Mouse (Mus musculus) E14TG2a.4 (cell line): ENCODE data around the gene Hamp2.
"Not testable (repeated sequence)": the region's sequence is repeated elsewhere in the genome, so short reads cannot be mapped to it uniquely, and the experiment has no call there.

ENCODE experiments used
- H3K27me3 ChIP-seq: 2 replicates; pipeline ENCODE4 v1.6.1; 2014; ENCODE audit warnings: low read length, control low read depth; ENCODE audit not compliant: insufficient read depth
- H3K36me3 ChIP-seq: 2 replicates; pipeline ENCODE4 v1.6.1; 2014; ENCODE audit warnings: low read length, control low read depth; ENCODE audit not compliant: insufficient read depth
- H3K4me1 ChIP-seq: replicated peaks from 2 replicates; pipeline ENCODE4 v1.6.1; 2014; ENCODE audit warnings: low read depth, low read length, control low read depth
- H3K4me3 ChIP-seq: replicated peaks from 2 replicates; pipeline ENCODE4 v1.5.1; 2014; ENCODE audit warnings: mild to moderate bottlenecking, low read length
- H3K9me3 ChIP-seq: 2 replicates; pipeline ENCODE4 v1.6.1; 2014; ENCODE audit warnings: low read length, control low read depth
- CTCF ChIP-seq: conservative IDR thresholded peaks from 2 replicates; pipeline ENCODE4 v1.5.1; 2014; ENCODE audit warnings: low read length
- NANOG ChIP-seq: IDR thresholded peaks from 2 replicates; pipeline ENCODE4 v1.6.1; 2014; ENCODE audit warnings: borderline replicate concordance, low read length, mixed read lengths
- POU5F1 ChIP-seq: IDR thresholded peaks from 2 replicates; pipeline ENCODE4 v1.6.1; 2014; ENCODE audit warnings: low read length, borderline replicate concordance

Gene Hamp2

DNA sequence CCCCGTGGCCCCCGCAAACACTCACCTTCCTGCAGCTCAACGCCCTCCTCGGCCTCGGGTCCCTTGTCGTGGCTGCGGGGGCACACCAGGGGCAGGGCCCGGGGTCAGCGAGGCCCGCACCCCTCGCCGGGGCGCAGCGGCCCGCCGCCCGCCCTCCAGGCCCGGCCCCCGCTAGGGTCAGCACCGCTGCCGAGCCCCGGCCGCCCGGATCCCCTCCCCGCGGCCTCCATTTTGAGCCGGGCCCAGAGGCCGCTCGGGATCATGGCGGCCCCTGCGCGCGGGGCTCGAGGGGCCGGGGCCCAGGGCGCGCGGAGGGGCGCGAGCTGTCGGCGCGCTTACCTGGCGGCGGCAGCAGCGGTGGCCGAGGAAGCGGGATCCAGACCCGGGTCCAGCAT lies 31.9 kb upstream of the Hamp2 start:
- peak overlapping the region; percentile 87 for H3K4me3 ChIP-seq
- no peaks in the 10 kb centered on the region for H3K9me3 ChIP-seq
- no peaks in the 10 kb centered on the region for H3K27me3 ChIP-seq
- peaks cover 69% of the 10 kb centered on the region for H3K4me1 ChIP-seq
- TF ChIP-seq POU5F1 (no peak), NANOG (no peak), CTCF (no peak)
- peaks cover 74% of the 10 kb centered on the region for H3K36me3 ChIP-seq

DNA sequence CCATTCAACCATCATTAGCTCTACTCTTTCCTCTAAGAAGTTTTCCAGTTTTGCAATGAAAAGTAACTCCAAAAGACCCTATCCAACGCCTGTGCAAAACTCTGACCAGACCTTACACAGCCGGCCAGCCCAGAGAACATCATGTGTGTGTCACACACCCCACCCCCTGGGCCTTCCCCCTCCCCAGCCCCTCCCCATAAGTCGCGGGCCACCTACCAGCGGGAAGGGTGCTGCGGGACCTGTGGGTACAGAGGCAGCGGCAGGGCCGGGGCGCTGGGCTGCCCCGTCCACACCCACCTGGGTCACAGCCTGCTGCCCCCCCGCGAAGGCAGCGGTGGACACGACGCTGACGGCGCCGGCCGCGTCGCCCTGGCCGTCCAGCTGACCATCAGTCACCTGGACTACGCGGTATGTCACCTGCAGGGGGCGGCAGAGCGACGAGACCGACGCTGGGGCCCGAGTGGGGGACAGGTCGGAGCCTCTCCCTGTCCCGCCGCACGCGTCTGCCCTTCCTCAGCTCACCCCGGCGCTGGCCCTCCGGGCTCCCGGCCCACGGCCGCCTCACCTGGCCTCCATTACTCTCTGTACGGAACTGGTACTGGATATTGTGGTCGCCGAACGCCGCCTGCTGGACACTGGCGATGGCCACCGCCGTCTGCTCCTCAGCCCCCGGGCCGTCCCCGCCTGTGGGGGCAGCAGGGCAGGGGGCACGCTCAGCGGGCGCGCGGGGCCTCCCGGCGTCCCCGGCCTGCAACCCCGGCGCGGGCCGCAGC lies 31.3 kb upstream of the Hamp2 start:
- H3K27me3 ChIP-seq = no peaks in the 10 kb centered on the region
- peak overlapping the region; percentile 87 for H3K4me3 ChIP-seq
- H3K9me3 ChIP-seq = no peaks in the 10 kb centered on the region
- H3K36me3 ChIP-seq = peaks cover 74% of the 10 kb centered on the region
- TF ChIP-seq NANOG = no peak
- peaks cover 72% of the 10 kb centered on the region for H3K4me1 ChIP-seq

DNA sequence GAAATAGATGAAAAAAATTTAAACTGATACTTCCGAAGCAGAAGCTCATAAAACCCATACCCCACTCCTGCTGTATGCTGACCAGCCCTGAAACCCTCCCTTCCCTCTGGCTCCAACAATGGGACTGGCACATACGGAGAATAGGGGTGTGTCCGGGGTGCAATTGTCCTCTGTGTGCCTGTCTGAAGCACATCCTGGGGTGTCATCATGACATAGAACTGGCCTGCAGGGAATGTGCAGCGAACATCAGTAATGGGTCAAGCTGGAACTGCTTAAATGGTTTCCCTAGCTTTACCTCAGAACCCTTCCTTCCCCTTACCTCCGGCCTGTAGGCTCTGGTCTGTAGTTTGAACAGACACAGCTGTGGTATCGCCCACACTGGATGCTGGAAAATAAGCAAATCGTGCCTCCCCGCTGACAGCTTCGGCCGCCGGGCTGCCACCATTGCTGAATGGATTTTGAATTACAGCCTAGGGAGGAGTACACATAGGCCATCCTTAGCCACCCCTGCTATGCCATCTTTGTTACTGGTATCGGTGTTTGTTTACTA lies 30.6 kb upstream of the Hamp2 start:
- Histone ChIP-seq H3K27me3 (no peaks in the 10 kb centered on the region), H3K9me3 (no peaks in the 10 kb centered on the region), H3K4me1 (peaks cover 70% of the 10 kb centered on the region), H3K4me3 (peak overlapping the region; percentile 87), H3K36me3 (peaks cover 74% of the 10 kb centered on the region)
- TF ChIP-seq POU5F1 (no peak), NANOG (no peak), CTCF (no peak)

DNA sequence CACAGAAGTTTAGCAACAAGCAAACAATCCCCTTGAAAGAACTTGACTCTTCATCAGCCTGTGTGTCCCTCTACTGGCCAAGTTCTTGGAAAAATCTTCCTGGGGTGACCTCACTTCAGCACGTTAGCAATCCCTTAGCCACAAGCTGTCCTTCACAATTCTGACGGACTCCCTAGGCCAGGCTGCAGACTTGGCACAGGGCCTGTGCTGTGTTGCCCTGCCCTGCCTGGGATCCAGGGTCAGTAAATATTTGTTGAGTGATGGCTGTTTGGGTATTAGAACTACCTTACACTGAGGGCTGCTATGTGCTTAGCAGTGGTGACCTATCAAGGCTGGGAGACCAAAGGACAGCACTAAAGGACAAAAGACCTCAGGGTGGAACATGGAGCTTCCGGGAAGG lies 29.6 kb upstream of the Hamp2 start:
- no peak overlapping the region for H3K4me3 ChIP-seq
- H3K4me1 ChIP-seq = peaks cover 60% of the 10 kb centered on the region
- H3K27me3 ChIP-seq = no peaks in the 10 kb centered on the region
- TF ChIP-seq NANOG = no peak
- no peak for TF ChIP-seq CTCF
- TF ChIP-seq POU5F1 = no peak
- H3K36me3 ChIP-seq = peaks cover 74% of the 10 kb centered on the region
- H3K9me3 ChIP-seq = no peaks in the 10 kb centered on the region

DNA sequence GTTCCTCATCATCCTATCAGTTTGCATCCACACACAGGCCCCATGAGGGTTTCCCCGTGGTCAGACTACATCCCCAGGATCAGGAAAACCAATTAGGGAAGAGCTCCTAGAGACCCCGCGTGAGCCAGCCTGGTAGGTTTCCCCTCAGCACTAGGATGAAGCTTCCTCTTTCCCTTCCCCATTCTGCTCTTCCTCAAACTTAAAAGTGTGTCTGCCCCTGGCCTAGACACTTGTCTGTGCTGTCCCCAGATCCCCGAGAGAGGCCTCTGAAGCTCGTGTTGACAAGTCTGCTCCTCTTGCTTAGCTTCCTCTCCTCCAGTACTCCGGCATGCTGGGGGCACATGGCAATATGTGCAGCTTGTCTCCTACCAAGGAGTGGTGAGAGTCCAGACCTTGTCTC lies 29.0 kb upstream of the Hamp2 start:
- Histone ChIP-seq H3K36me3 (peaks cover 72% of the 10 kb centered on the region), H3K4me3 (no peak overlapping the region), H3K9me3 (no peaks in the 10 kb centered on the region), H3K27me3 (no peaks in the 10 kb centered on the region), H3K4me1 (peaks cover 54% of the 10 kb centered on the region)
- TF ChIP-seq CTCF (no peak), NANOG (no peak), POU5F1 (no peak)

DNA sequence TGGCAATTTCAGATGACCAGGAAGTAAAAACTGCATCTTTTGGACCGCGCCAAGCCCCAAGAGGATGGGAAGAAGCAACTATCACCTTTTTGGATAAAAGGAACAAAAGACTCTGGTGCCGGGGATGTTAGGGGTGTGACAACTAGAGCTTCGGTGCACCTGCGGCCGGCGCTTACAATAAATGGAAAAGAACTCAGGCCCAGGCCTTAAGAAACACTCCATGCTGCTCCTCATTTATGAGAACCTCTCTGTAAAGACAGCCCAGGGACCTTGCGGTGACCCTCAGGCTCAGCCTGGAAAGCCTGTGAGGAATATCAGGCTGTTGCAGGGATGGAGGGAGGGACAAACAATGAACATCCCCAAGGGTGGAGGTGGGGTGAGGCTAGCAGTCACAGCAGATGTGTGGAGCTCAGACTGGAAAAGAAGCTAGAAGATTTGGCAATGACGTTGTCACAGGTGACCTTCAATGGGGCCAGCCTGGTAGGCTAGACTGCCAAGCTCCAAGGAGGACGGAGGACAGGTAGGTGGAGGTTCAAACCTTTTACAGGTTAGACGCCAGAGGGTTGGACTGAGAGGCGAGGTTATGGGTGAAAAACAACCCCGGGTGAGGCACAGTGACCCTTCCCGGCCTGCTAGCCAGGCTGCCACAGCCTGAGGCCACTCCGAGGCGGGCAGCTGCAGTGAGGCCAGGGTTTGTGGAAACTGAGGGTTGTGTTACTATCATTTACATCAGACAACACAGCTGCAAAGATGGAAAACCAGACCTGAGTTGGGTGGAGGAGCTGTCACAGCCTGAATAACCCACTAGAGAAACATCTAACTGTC lies 28.2 kb upstream of the Hamp2 start:
- Histone ChIP-seq H3K36me3 (peaks cover 72% of the 10 kb centered on the region), H3K4me1 (peaks cover 46% of the 10 kb centered on the region), H3K9me3 (no peaks in the 10 kb centered on the region), H3K4me3 (no peak overlapping the region), H3K27me3 (no peaks in the 10 kb centered on the region)
- no peak for TF ChIP-seq NANOG
- TF ChIP-seq POU5F1 = no peak
- no peak for TF ChIP-seq CTCF

DNA sequence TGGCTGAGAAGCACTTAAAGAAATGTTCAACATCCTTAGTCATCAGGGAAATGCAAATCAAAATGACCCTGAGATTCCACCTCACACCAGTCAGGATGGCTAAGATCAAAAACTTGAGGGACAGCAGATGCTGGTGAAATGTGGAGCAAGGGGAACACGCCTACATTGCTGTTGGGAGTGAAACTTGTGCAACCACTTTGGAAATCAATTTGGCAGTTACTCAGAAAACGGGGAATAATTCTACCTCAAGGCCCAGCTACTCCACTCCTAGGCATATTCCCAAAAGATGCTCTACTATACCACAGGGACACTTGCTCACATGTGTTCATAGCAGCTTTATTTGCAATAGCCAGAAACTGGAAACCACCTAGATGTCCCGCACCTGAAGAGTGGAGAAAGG lies 25.4 kb upstream of the Hamp2 start:
- peaks cover 41% of the 10 kb centered on the region for H3K4me1 ChIP-seq
- H3K36me3 ChIP-seq = peaks cover 82% of the 10 kb centered on the region
- H3K4me3 ChIP-seq, H3K9me3 ChIP-seq, H3K27me3 ChIP-seq: not testable (repeated sequence)

DNA sequence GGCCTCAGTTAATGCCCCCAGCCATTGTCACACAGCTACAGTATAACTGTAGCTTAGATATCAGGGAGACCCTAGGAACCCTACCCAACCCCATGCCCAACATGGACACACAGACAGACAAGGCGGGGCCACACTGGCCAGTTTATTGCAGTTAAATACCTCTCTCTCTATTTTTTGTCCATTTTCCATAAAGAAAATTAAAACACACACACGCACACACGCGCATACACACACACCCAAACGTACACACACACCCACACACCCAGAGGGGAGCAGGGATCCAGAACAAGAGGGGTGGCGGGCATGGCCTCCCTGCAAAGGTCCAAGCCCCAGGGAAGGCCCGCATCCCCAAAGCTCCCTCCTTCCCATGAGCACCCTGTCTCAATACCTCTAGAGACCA lies 21.4 kb upstream of the Hamp2 start:
- Histone ChIP-seq H3K4me3 (no peak overlapping the region), H3K9me3 (no peaks in the 10 kb centered on the region), H3K27me3 (peaks cover 4% of the 10 kb centered on the region; the same call in 1 of the 2 replicates), H3K4me1 (peaks cover 8% of the 10 kb centered on the region), H3K36me3 (peaks cover 42% of the 10 kb centered on the region)
- no peak for TF ChIP-seq CTCF
- TF ChIP-seq POU5F1 = no peak
- TF ChIP-seq NANOG = no peak

DNA sequence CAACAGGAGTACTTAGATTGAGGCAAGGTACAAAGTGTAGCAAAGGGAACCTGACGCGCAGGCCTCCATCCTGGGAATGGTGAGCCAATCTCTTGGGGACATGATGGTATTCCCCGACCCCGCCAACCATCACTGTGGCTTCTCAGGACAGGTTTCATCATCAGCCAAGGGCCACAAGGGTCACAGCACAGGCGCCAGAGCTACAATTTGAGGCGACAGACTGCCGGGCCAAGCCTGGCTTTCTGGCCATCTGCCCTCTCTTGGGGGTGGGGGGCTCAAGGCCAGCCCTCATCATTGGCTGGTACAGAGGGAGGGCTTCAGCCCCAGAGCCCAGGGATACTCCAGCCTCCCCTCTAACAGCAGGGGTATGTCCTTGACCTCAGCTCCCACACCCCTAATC lies 21.0 kb upstream of the Hamp2 start:
- not testable (repeated sequence) for H3K4me3 ChIP-seq, H3K27me3 ChIP-seq, H3K9me3 ChIP-seq, H3K4me1 ChIP-seq
- H3K36me3 ChIP-seq = peaks cover 38% of the 10 kb centered on the region

DNA sequence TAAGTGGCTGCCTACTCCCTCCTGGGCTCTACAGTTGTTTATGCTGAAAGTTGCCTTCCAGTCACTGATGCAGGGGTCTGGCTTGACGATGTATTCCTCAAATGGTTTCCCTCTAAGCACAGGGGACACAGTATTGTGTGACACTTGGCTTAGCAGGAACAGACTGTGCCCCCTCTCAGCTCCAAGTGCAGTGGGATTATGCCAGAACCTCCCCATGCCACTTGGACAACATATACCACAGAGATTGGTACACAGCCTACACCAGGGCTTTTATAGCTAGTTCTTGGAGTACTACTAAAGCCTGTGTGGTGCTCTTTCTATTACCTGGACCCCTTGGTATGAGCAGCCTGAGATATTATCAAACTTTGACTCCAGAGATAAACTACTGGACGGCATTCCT lies 20.2 kb upstream of the Hamp2 start:
- not testable (repeated sequence) for H3K4me1 ChIP-seq, H3K4me3 ChIP-seq, H3K9me3 ChIP-seq, H3K27me3 ChIP-seq
- H3K36me3 ChIP-seq = peaks cover 30% of the 10 kb centered on the region
